Mouse (Mus musculus): Measurements from ENCODE around the gene P2rx7.

Gene P2rx7

GRCm38 (mm10) chr5:122643701-122644100 lies at the start of gene P2rx7:
P2rx7 (plus strand) TSS chr5:122643911.
- peak; percentile 45 to 52 for DNase-seq

DNA sequence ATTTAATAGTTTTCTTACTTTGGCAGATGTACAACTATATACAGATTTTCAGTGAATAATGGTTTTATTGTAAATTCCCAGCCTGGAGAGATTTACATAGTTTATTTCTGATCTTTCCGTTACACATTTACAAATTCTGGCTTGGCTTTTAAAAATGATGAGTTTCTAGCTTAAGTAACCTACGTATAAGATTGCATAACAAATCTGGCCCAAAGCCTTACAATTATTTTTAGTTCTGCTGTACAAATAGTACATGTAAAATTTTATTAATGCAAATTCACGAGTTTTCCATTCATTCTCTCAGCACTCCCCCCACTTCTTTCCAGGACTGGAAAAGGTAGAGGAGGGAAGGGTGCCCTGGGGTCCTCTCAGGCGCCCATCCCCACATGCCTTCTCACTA lies 48.2 kb upstream of the P2rx7 start:
- DNase-seq = no peak

DNA sequence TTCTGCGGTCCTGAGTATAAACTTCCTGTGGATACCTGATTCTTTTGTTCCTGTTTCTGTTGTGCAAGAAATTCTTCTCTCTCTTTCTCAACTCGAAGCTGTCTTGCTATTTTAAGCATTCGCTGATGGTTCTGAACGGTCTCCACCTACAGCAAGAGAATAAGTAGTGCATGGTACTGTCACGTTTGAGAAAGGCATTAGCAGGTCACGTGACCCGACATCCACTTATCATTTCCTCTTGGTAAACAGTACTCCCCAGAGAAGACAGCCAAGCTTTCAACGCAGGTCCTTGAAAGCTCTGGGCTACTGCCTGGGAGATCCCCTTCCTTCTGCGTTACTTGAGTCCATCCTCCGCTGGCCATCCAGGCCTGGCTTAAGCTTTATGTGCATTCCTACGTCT lies 41.5 kb upstream of the P2rx7 start:
- DNase-seq = no peak

GRCm38 (mm10) chr5:122604894-122605293 lies 38.8 kb upstream of the P2rx7 start:
- no peak for DNase-seq

GRCm38 (mm10) chr5:122611651-122612050 lies 32.1 kb upstream of the P2rx7 start:
- no peak for DNase-seq

- peak; percentile 97 for DNase-seq
Observed at GRCm38 (mm10) chr5:122613908-122614732, 29.6 kb upstream of the P2rx7 start, which contains the start of gene Ift81. Ift81 (minus strand) TSS chr5:122614518.

DNA sequence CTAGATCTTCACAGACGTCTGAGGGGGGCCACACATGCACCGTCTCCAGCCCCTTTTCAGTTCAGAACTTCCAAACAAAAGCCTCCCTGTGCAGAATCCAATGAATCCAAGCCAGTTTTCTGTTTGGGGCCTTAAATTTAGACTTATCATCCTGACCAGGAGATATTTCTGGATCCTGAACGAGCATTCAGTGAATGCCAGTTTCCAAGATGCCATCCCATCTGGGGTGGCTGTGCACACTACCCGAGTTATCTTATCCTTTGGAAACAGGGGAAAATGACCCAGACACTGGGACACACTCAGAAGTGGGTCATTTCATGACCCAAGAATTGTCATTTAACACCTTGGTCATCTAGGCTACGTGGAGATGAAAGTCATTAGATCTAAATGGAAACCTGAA lies 26.0 kb upstream of the P2rx7 start:
- no peak for DNase-seq

GRCm38 (mm10) chr5:122619686-122620296 lies 23.9 kb upstream of the P2rx7 start:
- no peak for DNase-seq

DNA sequence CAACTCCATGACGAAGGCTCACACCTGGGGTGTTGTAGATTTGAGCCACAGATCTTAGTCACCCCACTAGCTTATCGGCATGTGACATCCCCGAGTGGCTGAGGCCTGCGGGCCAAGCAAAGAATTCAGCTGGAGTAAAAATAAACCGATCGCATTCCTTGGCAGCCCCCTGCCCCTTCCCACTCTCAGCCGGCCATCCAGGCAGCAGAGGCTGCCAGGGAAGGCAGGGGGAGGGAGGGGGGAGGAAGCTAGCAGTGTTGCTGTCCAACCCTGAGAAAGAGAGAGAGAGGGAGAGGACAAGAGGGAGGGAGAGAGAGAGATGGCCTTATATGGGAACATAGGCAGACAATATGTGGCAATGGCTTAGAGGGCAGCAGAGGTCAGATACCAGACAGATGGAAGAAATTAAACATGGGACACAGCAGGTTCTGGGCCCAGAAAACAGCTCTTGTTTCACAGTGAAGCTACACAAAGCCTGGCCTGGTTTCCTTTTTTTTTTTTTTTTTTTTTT lies 22.3 kb upstream of the P2rx7 start:
- DNase-seq = no peak

GRCm38 (mm10) chr5:122622526-122622925 lies 21.2 kb upstream of the P2rx7 start:
- no peak for DNase-seq

GRCm38 (mm10) chr5:122623861-122624260 lies 19.9 kb upstream of the P2rx7 start:
- DNase-seq = no peak

GRCm38 (mm10) chr5:122624952-122625479 lies 18.7 kb upstream of the P2rx7 start:
- DNase-seq = no peak

- no peak for DNase-seq
Observed at GRCm38 (mm10) chr5:122625565-122626252, 18.0 kb upstream of the P2rx7 start.

DNA sequence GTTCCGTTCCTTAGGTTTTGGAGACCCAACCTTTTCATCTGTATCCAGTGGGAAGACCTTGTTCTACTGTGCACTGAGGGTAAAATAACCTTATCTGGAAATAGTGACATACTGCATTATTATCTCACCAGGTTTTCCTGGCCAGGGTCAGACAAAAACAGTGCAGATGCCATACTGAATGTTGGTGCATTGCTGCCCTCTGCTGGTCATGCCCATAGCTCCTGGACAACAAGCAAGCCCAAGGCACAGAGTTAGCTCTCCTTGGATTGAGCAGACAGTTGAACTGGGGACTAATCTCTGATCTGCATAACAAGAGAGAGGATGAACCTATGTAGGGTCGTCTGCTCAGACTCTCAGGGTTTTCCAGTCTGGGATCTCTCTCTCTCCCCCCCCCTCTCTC lies 16.5 kb upstream of the P2rx7 start:
- peak; percentile 92 to 95 for DNase-seq

DNA sequence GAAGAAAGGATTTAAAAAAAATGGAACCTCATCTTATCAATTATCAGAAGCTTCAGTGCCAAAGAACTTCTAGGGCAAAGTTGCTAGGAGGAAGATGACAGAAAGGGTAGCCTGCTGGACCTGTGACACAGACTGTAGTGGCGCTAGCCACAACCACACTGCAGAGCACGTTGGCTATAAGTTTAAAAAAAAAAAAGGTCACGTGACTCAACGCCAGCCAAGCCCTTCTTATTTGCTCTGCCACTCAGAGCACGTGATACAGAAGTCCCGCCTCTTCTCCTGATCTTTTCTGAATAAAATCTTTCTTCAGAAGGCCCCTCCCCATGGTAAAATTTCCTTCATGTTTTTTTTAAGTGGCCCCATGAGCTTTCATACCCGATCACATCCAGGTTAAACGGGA lies 8.5 kb upstream of the P2rx7 start:
- no peak for DNase-seq

- DNase-seq = no peak
Observed at GRCm38 (mm10) chr5:122636308-122636707, 7.4 kb upstream of the P2rx7 start.

DNA sequence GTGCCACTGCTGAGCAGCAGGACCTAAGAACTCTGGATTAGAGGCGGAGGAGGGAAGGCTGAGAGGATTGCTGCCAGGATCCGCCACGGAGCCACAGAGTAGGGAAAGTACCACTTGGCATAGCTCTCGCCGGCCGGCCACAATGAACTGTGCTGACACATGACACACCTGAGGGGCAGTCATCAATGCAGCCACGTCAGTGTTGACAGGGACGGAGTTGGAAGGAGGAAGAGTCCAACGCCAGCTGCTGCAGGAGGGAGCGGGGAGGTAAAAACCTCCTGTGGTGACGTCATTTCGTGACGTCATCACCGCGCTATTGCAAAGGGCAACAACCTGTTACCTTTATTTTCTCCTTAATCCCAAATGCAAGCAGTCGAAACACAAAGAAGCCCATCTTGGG lies 6.8 kb upstream of the P2rx7 start:
- peak; percentile 36 to 37 for DNase-seq

DNA sequence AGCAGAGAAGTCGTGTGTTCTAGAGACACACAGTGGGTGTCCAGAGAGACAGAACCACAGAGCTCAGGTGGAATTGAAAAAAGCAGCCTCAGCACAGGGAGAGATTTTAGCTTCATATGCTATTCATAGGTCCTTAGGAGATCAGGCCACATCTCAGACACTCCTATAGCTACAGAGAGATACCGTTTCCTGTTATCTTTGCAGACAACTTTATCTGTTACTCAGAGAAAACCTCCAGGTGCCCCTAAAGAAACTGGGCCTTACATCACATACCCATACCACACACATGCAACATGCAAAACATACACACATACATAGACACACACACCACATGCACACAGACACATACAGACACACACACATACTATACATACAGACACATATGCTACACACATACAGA lies 5.4 kb upstream of the P2rx7 start:
- DNase-seq = no peak

DNA sequence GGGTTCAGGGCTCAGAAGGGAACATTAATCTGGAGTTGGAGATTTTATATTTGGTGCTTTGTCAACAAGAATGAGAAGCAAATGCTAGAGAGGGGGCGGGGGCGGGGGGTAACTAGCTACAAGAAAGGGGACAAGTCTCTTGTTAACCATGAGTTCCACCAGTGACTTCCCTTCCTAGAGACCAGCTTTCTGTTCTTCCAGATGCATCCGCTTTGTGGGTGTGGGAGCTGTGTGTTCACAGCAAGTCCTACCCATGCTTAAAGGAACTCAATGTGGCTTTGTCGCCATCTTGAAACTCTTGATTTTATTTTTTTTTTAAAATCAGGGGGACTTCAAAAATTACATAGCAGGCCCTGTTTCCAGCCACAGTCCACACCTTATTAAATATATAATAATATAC lies 4.2 kb upstream of the P2rx7 start:
- DNase-seq = no peak

DNA sequence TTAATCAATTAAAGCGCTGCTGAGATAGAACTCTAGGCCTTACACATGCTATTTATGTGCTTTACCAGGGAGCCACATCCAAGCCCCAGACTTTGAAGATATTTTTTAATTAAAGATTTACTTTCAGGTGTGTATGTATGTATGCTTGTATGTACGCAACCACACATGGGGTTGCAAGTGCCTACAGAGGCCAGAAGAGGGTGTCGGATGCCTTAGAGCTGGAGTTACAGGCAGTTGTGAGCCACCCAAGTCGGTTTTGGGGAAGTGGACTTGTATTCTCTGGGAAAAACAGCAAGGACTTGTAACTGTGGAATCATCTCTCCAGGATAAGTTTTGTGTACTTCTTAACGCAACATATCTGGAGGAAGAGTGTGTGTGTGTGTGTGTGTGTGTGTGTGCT lies 3.7 kb upstream of the P2rx7 start:
- no peak for DNase-seq

DNA sequence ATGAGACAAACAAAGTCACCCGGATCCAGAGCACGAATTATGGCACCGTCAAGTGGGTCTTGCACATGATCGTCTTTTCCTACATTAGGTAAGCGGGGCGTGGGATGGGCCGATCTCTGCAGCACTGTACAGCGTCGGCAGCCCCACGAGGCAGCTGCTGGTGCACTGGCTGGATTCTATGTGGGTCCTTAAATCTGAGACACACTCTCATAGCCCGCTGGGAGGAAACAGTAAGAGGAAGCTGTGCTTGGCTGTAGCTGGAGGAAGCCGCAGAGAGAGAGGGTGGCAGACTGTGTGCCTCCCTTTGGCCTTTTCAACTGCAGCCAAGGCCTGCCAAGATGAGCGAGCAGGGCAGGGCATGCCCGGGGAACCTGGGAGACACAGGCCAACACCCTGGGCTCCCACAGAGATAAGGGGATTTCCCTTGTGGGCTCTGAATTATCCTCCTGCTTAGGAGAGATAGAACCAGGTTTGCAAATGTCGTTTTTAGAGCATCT lies 448 bp downstream of the P2rx7 start:
- peak; percentile 52 to 53 for DNase-seq

- no peak for DNase-seq
Observed at GRCm38 (mm10) chr5:122645290-122645689, 1.6 kb downstream of the P2rx7 start.

DNA sequence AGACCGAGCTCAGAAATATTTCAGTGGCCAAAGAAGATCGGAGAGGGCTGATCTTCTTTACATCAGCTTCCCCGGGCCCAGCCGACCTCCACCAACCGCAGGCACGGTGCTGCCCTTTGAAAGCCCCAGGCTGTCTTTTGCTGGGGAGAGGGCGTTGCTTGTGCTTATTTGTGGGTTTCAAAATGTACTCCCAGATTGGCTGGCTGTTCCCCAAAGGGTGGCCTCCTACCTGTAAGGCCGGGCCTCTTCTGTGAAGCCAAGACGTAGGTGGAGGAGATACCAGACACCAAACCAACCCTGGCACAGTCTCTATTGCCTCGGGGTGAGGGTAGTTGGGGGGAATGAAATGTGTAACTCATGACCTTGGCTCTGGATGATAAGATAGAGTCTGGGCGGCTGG lies 2.3 kb downstream of the P2rx7 start:
- no peak for DNase-seq
